In the genomic region with DNA sequence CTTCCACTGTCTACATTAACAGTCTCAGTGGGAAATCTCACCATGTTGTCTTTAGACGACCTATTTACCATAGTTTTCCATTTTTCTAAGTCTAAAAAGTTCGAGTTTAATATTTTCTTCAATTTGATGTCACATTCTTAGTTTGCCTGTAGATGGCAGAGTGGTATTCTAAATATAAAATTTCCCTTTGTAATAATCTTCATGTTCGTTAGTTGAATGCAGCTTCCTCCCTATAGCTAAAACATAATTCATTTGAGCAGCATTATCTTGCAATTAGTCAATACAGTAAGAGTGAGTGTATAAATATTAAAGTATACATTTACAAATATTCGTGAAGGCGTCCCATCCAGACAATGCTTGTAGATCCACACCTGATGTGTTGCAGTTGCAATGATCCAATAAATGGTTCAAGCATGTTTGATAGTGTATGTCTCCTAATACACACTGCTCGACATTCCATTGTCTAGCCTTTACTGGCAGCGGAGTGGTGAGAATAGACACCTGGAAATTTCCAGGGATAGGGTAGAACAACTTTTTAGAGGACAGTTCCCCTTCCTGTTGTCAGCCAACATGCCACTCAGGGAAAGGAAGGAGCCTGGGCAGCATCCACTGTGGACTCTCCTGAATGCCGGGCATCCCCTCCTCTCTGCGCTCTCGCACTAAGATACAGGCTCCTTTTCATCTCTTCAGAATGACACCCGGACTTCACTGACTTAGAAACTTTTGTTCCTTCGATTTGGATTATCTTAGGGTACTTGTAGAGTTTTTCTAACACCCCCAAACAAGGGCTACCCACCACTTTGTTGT, we compare ENCODE assay signal across 19 mouse cellular contexts.
DNase-seq lines count a peak whose midpoint lies in the region; ATAC-seq and TF ChIP-seq lines count a peak whose summit lies in the region.
"Had no signal": no experiment of that assay in that cellular context is flagged by ENCODE, and none has a peak within 500 bp of the region (broad histone marks: within the 10 kb centered on the region; RNA-seq: fewer than 3 reads in every experiment).

No protein-coding gene starts in this region.

- no peak overlapping the region for H3K27ac ChIP-seq in forebrain, embryonic 15.5 days (replicated peaks)
- H3K27ac ChIP-seq in forebrain, embryonic 12.5 days, result no peak overlapping the region
- H3K27ac ChIP-seq in kidney, postnatal 0 days, result no peak overlapping the region
- H3K27ac ChIP-seq in midbrain, embryonic 16.5 days (ENCODE audit: low read length), result no peak overlapping the region
- no peak overlapping the region for H3K27ac ChIP-seq in midbrain, embryonic 13.5 days
- H3K27ac ChIP-seq in neural tube, embryonic 15.5 days (replicated peaks), result 0 out of 2 replicates have a peak overlapping the region, but pooled peaks have one; percentile 37
- H3K27ac ChIP-seq: embryonic facial prominence, embryonic 12.5 days had no signal

- no peak overlapping the region for H3K4me3 ChIP-seq in forebrain, embryonic 15.5 days
- no peak overlapping the region for H3K4me3 ChIP-seq in forebrain, embryonic 12.5 days (replicated peaks)
- H3K4me3 ChIP-seq in kidney, postnatal 0 days (replicated peaks; ENCODE audit: low read depth, low read length), result no peak overlapping the region
- H3K4me3 ChIP-seq in midbrain, embryonic 16.5 days (ENCODE audit: low read depth, low read length), result no peak overlapping the region
- no peak overlapping the region for H3K4me3 ChIP-seq in midbrain, embryonic 13.5 days (replicated peaks)
- H3K4me3 ChIP-seq in neural tube, embryonic 15.5 days (replicated peaks), result no peak overlapping the region
- H3K4me3 ChIP-seq: embryonic facial prominence, embryonic 12.5 days had no signal

- peak; percentile 40 for DNase-seq in kidney, postnatal 0 days (ENCODE audit: low spot score)
- no peak for DNase-seq in kidney, postnatal 36 days
- DNase-seq: adrenal gland, postnatal 25 days; B cell, adult 2 months; cerebellum, adult 8-10 months; heart, postnatal 4 days; kidney, adult 18-20 months; kidney, postnatal 14 days; layer of hippocampus, adult 9-11 months; liver; right cerebral cortex, adult 18-20 months; thymus, adult 2 months had no signal

- no peak overlapping the region for H3K4me2 ChIP-seq in forebrain, embryonic 15.5 days (replicated peaks)
- H3K4me2 ChIP-seq in forebrain, embryonic 12.5 days, result no peak overlapping the region
- H3K4me2 ChIP-seq in kidney, postnatal 0 days (ENCODE audit: low read length), result no peak overlapping the region
- H3K4me2 ChIP-seq in midbrain, embryonic 16.5 days (ENCODE audit: low read length), result no peak overlapping the region
- no peak overlapping the region for H3K4me2 ChIP-seq in midbrain, embryonic 13.5 days (replicated peaks)
- H3K4me2 ChIP-seq in neural tube, embryonic 15.5 days, result no peak overlapping the region
- H3K4me2 ChIP-seq: embryonic facial prominence, embryonic 12.5 days had no signal

- no peaks in the 10 kb centered on the region for H3K36me3 ChIP-seq in forebrain, embryonic 15.5 days
- no peaks in the 10 kb centered on the region for H3K36me3 ChIP-seq in forebrain, embryonic 12.5 days (replicated peaks)
- no peaks in the 10 kb centered on the region for H3K36me3 ChIP-seq in kidney, postnatal 0 days (ENCODE audit: insufficient read depth, low read length)
- H3K36me3 ChIP-seq in midbrain, embryonic 16.5 days (ENCODE audit: control insufficient read depth, insufficient read depth, low read length), result no peaks in the 10 kb centered on the region
- no peaks in the 10 kb centered on the region for H3K36me3 ChIP-seq in midbrain, embryonic 13.5 days
- H3K36me3 ChIP-seq in neural tube, embryonic 15.5 days, result no peaks in the 10 kb centered on the region
- H3K36me3 ChIP-seq: embryonic facial prominence, embryonic 12.5 days had no signal

- H3K9ac ChIP-seq in forebrain, embryonic 15.5 days (replicated peaks), result no peak overlapping the region
- H3K9ac ChIP-seq in forebrain, embryonic 12.5 days, result no peak overlapping the region
- H3K9ac ChIP-seq in kidney, postnatal 0 days (ENCODE audit: low read depth, low read length), result no peak overlapping the region
- H3K9ac ChIP-seq in midbrain, embryonic 16.5 days (ENCODE audit: low read depth, low read length), result no peak overlapping the region
- no peak overlapping the region for H3K9ac ChIP-seq in midbrain, embryonic 13.5 days (replicated peaks)
- no peak overlapping the region for H3K9ac ChIP-seq in neural tube, embryonic 15.5 days (replicated peaks)
- H3K9ac ChIP-seq: embryonic facial prominence, embryonic 12.5 days had no signal

- no peaks in the 10 kb centered on the region for H3K9me3 ChIP-seq in forebrain, embryonic 15.5 days
- no peaks in the 10 kb centered on the region for H3K9me3 ChIP-seq in forebrain, embryonic 12.5 days
- no peaks in the 10 kb centered on the region for H3K9me3 ChIP-seq in kidney, postnatal 0 days (replicated peaks; ENCODE audit: low read length)
- no peaks in the 10 kb centered on the region for H3K9me3 ChIP-seq in midbrain, embryonic 16.5 days (replicated peaks; ENCODE audit: control insufficient read depth, low read length, poor library complexity, severe bottlenecking)
- no peaks in the 10 kb centered on the region for H3K9me3 ChIP-seq in midbrain, embryonic 13.5 days
- no peaks in the 10 kb centered on the region for H3K9me3 ChIP-seq in neural tube, embryonic 15.5 days (replicated peaks)
- H3K9me3 ChIP-seq: embryonic facial prominence, embryonic 12.5 days had no signal

- 73% methylated on average over 12 of the region's 12 CpGs for WGBS in forebrain, embryonic 15.5 days
- WGBS in forebrain, embryonic 12.5 days, result 74% methylated on average over 12 of the region's 12 CpGs
- 69% methylated on average over 12 of the region's 12 CpGs for WGBS in kidney, postnatal 0 days
- WGBS in midbrain, embryonic 16.5 days, result 74% methylated on average over 12 of the region's 12 CpGs
- WGBS in midbrain, embryonic 13.5 days, result 72% methylated on average over 12 of the region's 12 CpGs
- 63% methylated on average over 12 of the region's 12 CpGs for WGBS in neural tube, embryonic 15.5 days

- no peaks in the 10 kb centered on the region for H3K27me3 ChIP-seq in forebrain, embryonic 15.5 days
- H3K27me3 ChIP-seq in forebrain, embryonic 12.5 days, result no peaks in the 10 kb centered on the region
- no peaks in the 10 kb centered on the region for H3K27me3 ChIP-seq in kidney, postnatal 0 days (ENCODE audit: insufficient read depth, low read length)
- H3K27me3 ChIP-seq in midbrain, embryonic 16.5 days (ENCODE audit: control insufficient read depth, insufficient read depth, low read depth, low read length), result no peaks in the 10 kb centered on the region
- H3K27me3 ChIP-seq in midbrain, embryonic 13.5 days, result no peaks in the 10 kb centered on the region
- H3K27me3 ChIP-seq in neural tube, embryonic 15.5 days (replicated peaks), result no peaks in the 10 kb centered on the region
- H3K27me3 ChIP-seq: embryonic facial prominence, embryonic 12.5 days had no signal

- ATAC-seq in forebrain, embryonic 15.5 days (replicated peaks), result peak; percentile 53; the same call in 1 of the 2 replicates
- no peak for ATAC-seq in forebrain, embryonic 12.5 days (ENCODE audit: low FRiP score)
- no peak for ATAC-seq in kidney, postnatal 0 days (replicated peaks; ENCODE audit: low FRiP score, low read depth)
- peak; percentile 62 for ATAC-seq in midbrain, embryonic 16.5 days
- ATAC-seq in midbrain, embryonic 13.5 days, result no peak
- ATAC-seq in neural tube, embryonic 15.5 days (ENCODE audit: low FRiP score), result peak; percentile 68; the same call in 1 of the 2 replicates
- no peak for ATAC-seq in erythroblast, adult 5-6 weeks (replicated peaks; ENCODE audit: low FRiP score, poor library complexity, severe bottlenecking)

- peak; percentile 42; the same call in 1 of the 2 replicates for TF ChIP-seq CTCF in kidney, postnatal 0 days (IDR thresholded peaks at IDR 0.05; ENCODE audit: low read depth)

- no peaks in the 10 kb centered on the region for H3K4me1 ChIP-seq in forebrain, embryonic 15.5 days
- H3K4me1 ChIP-seq in forebrain, embryonic 12.5 days, result no peaks in the 10 kb centered on the region
- no peaks in the 10 kb centered on the region for H3K4me1 ChIP-seq in kidney, postnatal 0 days (replicated peaks; ENCODE audit: insufficient read depth, low read length)
- no peaks in the 10 kb centered on the region for H3K4me1 ChIP-seq in midbrain, embryonic 16.5 days (ENCODE audit: control insufficient read depth, insufficient read depth, low read length)
- no peaks in the 10 kb centered on the region for H3K4me1 ChIP-seq in midbrain, embryonic 13.5 days (replicated peaks)
- H3K4me1 ChIP-seq in neural tube, embryonic 15.5 days, result peaks cover 4% of the 10 kb centered on the region; the same call in 1 of the 2 replicates
- H3K4me1 ChIP-seq: embryonic facial prominence, embryonic 12.5 days had no signal

Comparison
In these comparisons a context has a peak if more than half of its experiments do, and no peak if none do; other contexts are left out.
1. ATAC-seq: peak in forebrain, embryonic 15.5 days (single experiment), midbrain, embryonic 16.5 days (single experiment) and neural tube, embryonic 15.5 days (single experiment); none in forebrain, embryonic 12.5 days (single experiment), kidney, postnatal 0 days (single experiment), midbrain, embryonic 13.5 days (single experiment) and erythroblast, adult 5-6 weeks (single experiment).